Mouse (Mus musculus): Measurements from ENCODE around the gene Tuba1b. TPM values are rescaled to one million over a fixed set of nuclear protein-coding genes. Genes with fewer than 3 reads are reported as not detected.
"Not testable (repeated sequence)": the region's sequence is repeated elsewhere in the genome, so short reads cannot be mapped to it uniquely, and the experiment has no call there.

Gene Tuba1b
- total RNA-seq, 2 experiments from 2014 or later: 188 to 204 TPM

GRCm38 (mm10) chr15:98954425-98955253 lies 20.3 kb upstream of the Tuba1b start:
- DNase-seq: peak; percentile 27

- peak; percentile 84 for DNase-seq
These were observed 19.3 kb upstream of the Tuba1b start, which contains the start of the genes Gm49450 and Tuba1a for GRCm38 (mm10) chr15:98953401-98954356. Gene Gm49450 (minus strand): TSS chr15:98953551. Gene Tuba1a (minus strand): TSS chr15:98953703.

GRCm38 (mm10) chr15:98952751-98953400 lies 18.5 kb upstream of the Tuba1b start:
- peak; percentile 65 for DNase-seq

GRCm38 (mm10) chr15:98952063-98952455 lies 17.7 kb upstream of the Tuba1b start:
- no peak for DNase-seq

- DNase-seq: not testable (repeated sequence)
These were observed 17.0 kb upstream of the Tuba1b start for GRCm38 (mm10) chr15:98951122-98952062.

GRCm38 (mm10) chr15:98949607-98949892 lies 15.2 kb upstream of the Tuba1b start:
- no peak for DNase-seq

GRCm38 (mm10) chr15:98948857-98949606 lies 14.7 kb upstream of the Tuba1b start:
- DNase-seq: no peak

GRCm38 (mm10) chr15:98948382-98948781 lies 14.0 kb upstream of the Tuba1b start:
- no peak for DNase-seq

- DNase-seq: no peak
These were observed 13.5 kb upstream of the Tuba1b start for GRCm38 (mm10) chr15:98947884-98948283.

GRCm38 (mm10) chr15:98943133-98943532 lies 8.8 kb upstream of the Tuba1b start:
- no peak for DNase-seq

- no peak for DNase-seq
These were observed 7.7 kb upstream of the Tuba1b start for GRCm38 (mm10) chr15:98942081-98942480.

- no peak for DNase-seq
These were observed 7.2 kb upstream of the Tuba1b start for GRCm38 (mm10) chr15:98941539-98941938.

GRCm38 (mm10) chr15:98940816-98941215 lies 6.5 kb upstream of the Tuba1b start:
- no peak for DNase-seq

GRCm38 (mm10) chr15:98933833-98934216 lies 540 bp downstream of the Tuba1b start:
- peak; percentile 96 for DNase-seq

GRCm38 (mm10) chr15:98933004-98933671 lies 1.2 kb downstream of the Tuba1b start:
- not testable (repeated sequence) for DNase-seq

- DNase-seq: no peak
These were observed 3.4 kb downstream of the Tuba1b start for GRCm38 (mm10) chr15:98930998-98931397.

- no peak for DNase-seq
These were observed 4.2 kb downstream of the Tuba1b start for GRCm38 (mm10) chr15:98930017-98930734.

- DNase-seq: peak; percentile 53
These were observed 5.6 kb downstream of the Tuba1b start for GRCm38 (mm10) chr15:98928598-98929240.

GRCm38 (mm10) chr15:98927566-98927965 lies 6.8 kb downstream of the Tuba1b start:
- DNase-seq: no peak

All from gastrocnemius, postnatal 10 days (tissue).